Mouse (Mus musculus) limb, embryonic 15.5 days (tissue): ENCODE measurements at regions not wholly inside any gene's neighbourhood (a gene's known extent, or its start where the extent isn't known, plus 50 kb on each side); places are given as distances from the start of the nearest gene placed in this dataset.
"Not testable (repeated sequence)": the region's sequence is repeated elsewhere in the genome, so short reads cannot be mapped to it uniquely, and the experiment has no call there.

Experiments
- ATAC-seq: fragments of 200-750 bp; cut with Nextera tagmentation; 2 replicates; pipeline ENCODE4 v1.8.0; 2017; ENCODE audit warnings: low read depth, moderate TSS enrichment; ENCODE audit not compliant: insufficient number of reproducible peaks, low FRiP score, low TSS enrichment
- H3K27ac ChIP-seq: fragments of 300-500 bp; sonication (generic); 2 replicates; pipeline ENCODE4 v1.5.1; 2015; ENCODE audit warnings: moderate library complexity, mild to moderate bottlenecking, inconsistent platforms
- H3K27me3 ChIP-seq: fragments of 300-500 bp; sonication (generic); 2 replicates; pipeline ENCODE4 v1.6.1; 2015; ENCODE audit warnings: inconsistent platforms
- H3K36me3 ChIP-seq: fragments of 300-500 bp; sonication (generic); 2 replicates; pipeline ENCODE4 v1.6.1; 2015; ENCODE audit warnings: inconsistent platforms
- H3K4me1 ChIP-seq: fragments of 300-500 bp; sonication (generic); 2 replicates; pipeline ENCODE4 v1.6.1; 2015; ENCODE audit warnings: inconsistent platforms
- H3K4me2 ChIP-seq: fragments of 300-500 bp; sonication (generic); 2 replicates; pipeline ENCODE4 v1.6.1; 2015; ENCODE audit warnings: mild to moderate bottlenecking, inconsistent platforms
- H3K4me3 ChIP-seq: fragments of 300-500 bp; sonication (generic); 2 replicates; pipeline ENCODE4 v1.5.1; 2015; ENCODE audit warnings: mild to moderate bottlenecking, inconsistent platforms
- H3K9ac ChIP-seq: fragments of 300-500 bp; sonication (generic); 2 replicates; pipeline ENCODE4 v1.6.1; 2015; ENCODE audit warnings: inconsistent platforms
- H3K9me3 ChIP-seq: fragments of 300-500 bp; sonication (generic); 2 replicates; pipeline ENCODE4 v1.6.1; 2016; ENCODE audit warnings: inconsistent platforms
- WGBS: fragments of 180-500 bp; shearing (Covaris S2); methylation state at CpG from one replicate; pipeline ENCODE4 v1.1.7; 2015; 5-methylcytosine and 5-hydroxymethylcytosine counted together

DNA sequence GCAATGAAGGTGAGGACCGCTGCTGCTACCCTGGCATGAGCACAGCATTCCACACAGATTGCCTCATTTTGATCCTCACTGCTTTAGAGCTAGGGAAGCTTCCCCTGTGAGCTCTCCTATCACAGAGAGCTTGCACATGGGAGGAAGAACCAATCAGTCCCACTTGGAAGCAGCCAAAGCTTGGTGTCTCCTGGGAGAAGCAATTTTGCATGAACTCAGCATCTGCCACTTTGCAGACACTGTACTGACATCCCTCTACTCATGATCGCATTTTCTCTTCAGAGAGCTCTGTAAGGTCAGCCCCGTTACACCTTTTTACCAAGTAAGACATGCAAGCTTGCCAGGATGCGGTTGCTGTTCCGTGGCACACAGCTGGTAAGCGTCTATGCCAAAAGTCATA lies 455.9 kb upstream of the Sall1 start:
- H3K4me2 ChIP-seq = no peak overlapping the region
- no peaks in the 10 kb centered on the region for H3K9me3 ChIP-seq
- H3K9ac ChIP-seq = no peak overlapping the region
- no peaks in the 10 kb centered on the region for H3K36me3 ChIP-seq
- H3K4me1 ChIP-seq = 0 out of 2 replicates have a peak, but pooled peaks cover 8% of the 10 kb centered on the region
- H3K4me3 ChIP-seq = no peak overlapping the region
- no peak overlapping the region for H3K27ac ChIP-seq
- 72% methylated on average over 6 of the region's 6 CpGs for WGBS
- no peak for ATAC-seq
- H3K27me3 ChIP-seq = peaks cover 4% of the 10 kb centered on the region; the same call in 1 of the 2 replicates

GRCm38 (mm10) chr8:89498088-89498695 lies 454.2 kb upstream of the Sall1 start:
- H3K36me3 ChIP-seq = no peaks in the 10 kb centered on the region
- H3K27ac ChIP-seq = no peak overlapping the region
- 0 out of 2 replicates have a peak, but pooled peaks cover 8% of the 10 kb centered on the region for H3K4me1 ChIP-seq
- WGBS = 19% methylated on average over 6 of the region's 6 CpGs
- no peak for ATAC-seq
- no peak overlapping the region for H3K4me2 ChIP-seq
- peaks cover 4% of the 10 kb centered on the region; the same call in 1 of the 2 replicates for H3K27me3 ChIP-seq
- no peak overlapping the region for H3K9ac ChIP-seq
- H3K9me3 ChIP-seq = no peaks in the 10 kb centered on the region
- H3K4me3 ChIP-seq = no peak overlapping the region

DNA sequence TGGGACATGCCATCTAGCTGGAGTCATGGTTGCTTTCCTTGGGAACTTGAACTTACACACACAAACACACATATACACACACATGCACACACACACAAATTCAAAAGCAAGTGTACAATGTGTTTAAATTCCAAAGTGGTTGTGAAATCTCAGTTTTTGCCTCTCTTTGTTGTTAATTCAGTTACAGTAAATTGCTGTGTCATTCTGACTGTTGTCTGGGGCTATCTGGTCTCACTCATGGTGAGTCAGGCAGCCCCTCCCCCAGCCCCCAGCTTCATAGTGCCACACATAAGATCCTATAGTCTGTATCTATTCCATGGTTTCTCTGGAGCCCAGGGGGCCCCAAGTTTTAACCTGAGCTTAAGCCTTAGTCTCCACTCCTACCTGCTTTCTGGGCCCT lies 448.4 kb upstream of the Sall1 start:
- Histone ChIP-seq H3K27ac (no peak overlapping the region), H3K36me3 (no peaks in the 10 kb centered on the region), H3K4me3 (no peak overlapping the region), H3K4me2 (no peak overlapping the region), H3K27me3 (no peaks in the 10 kb centered on the region), H3K4me1 (no peaks in the 10 kb centered on the region), H3K9me3 (no peaks in the 10 kb centered on the region), H3K9ac (no peak overlapping the region)
- ATAC-seq = no peak

DNA sequence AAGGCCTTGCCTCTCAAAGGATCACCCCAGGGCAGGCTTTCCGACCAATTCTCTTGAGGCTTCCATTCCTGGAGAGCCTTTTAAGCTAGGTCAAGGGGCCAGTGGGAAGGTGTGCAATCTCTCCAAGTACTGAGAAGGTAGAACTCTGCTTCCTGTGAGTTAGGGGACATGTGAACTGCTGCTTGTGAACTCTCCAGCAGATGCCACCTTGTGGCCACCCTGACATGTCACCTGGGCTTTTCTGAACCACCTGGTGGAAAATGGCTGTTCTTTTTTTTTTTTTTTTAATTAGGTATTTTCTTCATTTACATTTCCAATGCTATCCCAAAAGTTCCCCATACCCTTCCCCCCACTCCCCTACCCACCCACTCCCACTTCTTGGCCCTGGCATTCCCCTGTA lies 438.5 kb upstream of the Sall1 start:
- H3K27ac ChIP-seq, H3K36me3 ChIP-seq, ATAC-seq, H3K4me1 ChIP-seq, H3K9ac ChIP-seq, H3K4me2 ChIP-seq, H3K27me3 ChIP-seq, H3K4me3 ChIP-seq, H3K9me3 ChIP-seq: not testable (repeated sequence)
- WGBS = 78% methylated on average over 1 of the region's 1 CpGs

DNA sequence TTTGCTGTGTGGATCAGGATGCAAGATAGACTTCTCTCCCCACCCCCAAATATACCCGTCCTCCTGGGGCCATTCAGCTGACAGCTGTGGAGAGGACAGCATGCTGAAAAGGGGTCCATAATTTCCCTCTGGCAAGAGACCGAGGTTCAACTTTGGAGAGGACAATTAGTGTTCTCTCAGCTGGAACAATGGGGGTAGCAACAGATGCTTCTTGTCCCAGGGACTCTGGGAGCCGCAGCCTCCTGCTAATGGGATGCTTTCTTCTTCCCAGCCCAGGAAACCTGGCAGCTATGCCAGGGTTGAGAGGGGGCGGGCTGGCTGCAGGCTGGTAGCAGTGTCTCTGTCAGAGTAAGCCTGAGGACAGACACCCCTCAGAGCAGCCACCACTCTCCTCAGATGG lies 433.0 kb upstream of the Sall1 start:
- Histone ChIP-seq H3K27me3 (peaks cover 4% of the 10 kb centered on the region; the same call in 1 of the 2 replicates), H3K36me3 (no peaks in the 10 kb centered on the region), H3K9ac (no peak overlapping the region), H3K9me3 (no peaks in the 10 kb centered on the region), H3K4me2 (no peak overlapping the region), H3K4me1 (no peaks in the 10 kb centered on the region), H3K27ac (no peak overlapping the region), H3K4me3 (no peak overlapping the region)
- WGBS = 56% methylated on average over 4 of the region's 4 CpGs
- ATAC-seq = no peak

DNA sequence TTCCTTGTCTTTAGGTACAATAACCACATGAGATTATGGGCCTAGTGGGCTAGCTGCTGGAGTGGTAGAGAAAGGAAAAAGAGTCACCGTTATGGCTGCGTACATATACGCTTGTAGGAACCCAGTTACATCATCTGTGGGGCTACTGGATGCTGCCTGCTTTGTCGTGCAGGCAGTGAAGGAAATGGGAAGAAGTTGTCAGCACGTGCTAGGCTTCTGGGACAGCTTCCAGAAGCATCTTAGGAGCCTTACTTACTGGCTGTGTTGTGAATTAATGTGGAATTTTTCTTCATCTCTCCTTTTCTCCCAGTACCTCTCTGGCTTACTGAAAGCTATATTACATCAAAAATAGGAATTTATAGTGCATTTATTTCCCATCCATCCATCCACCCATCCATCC lies 427.2 kb upstream of the Sall1 start:
- ATAC-seq = no peak
- Histone ChIP-seq H3K27me3 (peaks cover 4% of the 10 kb centered on the region; the same call in 1 of the 2 replicates), H3K4me1 (0 out of 2 replicates have a peak, but pooled peaks cover 2% of the 10 kb centered on the region), H3K9ac (no peak overlapping the region), H3K27ac (no peak overlapping the region), H3K36me3 (no peaks in the 10 kb centered on the region), H3K9me3 (no peaks in the 10 kb centered on the region), H3K4me3 (no peak overlapping the region), H3K4me2 (no peak overlapping the region)
- WGBS = 81% methylated on average over 5 of the region's 5 CpGs

DNA sequence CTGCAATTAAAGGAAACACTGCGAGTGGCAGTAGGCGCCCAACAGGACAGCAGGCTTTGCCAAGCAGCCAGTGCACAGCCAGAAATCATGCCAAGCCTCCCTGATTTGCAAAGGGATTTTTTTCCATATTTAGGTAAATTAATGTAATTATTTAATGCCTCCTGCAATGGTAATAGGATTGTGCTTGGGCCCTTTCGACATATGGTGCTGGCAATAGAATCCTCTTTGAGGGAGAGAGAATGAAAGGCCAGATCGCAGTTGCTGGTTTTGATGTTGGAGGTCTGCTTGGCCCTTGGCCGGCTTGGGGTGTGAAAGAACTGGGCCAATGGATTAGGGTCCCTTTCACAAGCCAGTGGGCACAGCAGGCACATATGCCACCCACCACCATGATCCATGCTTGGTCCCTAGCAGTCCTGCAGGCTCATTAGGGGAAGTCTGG lies 424.8 kb upstream of the Sall1 start:
- H3K27ac ChIP-seq = no peak overlapping the region
- no peaks in the 10 kb centered on the region for H3K36me3 ChIP-seq
- H3K9ac ChIP-seq = no peak overlapping the region
- WGBS = 62% methylated on average over 5 of the region's 5 CpGs
- no peak overlapping the region for H3K4me2 ChIP-seq
- no peaks in the 10 kb centered on the region for H3K9me3 ChIP-seq
- no peak overlapping the region for H3K4me3 ChIP-seq
- H3K4me1 ChIP-seq = 0 out of 2 replicates have a peak, but pooled peaks cover 2% of the 10 kb centered on the region
- H3K27me3 ChIP-seq = peaks cover under 1% of the 10 kb centered on the region; the same call in 1 of the 2 replicates
- no peak for ATAC-seq

- 0 out of 2 replicates have a peak, but pooled peaks cover 2% of the 10 kb centered on the region for H3K4me1 ChIP-seq
- H3K9ac ChIP-seq = no peak overlapping the region
- H3K27ac ChIP-seq = no peak overlapping the region
- no peak for ATAC-seq
- H3K4me3 ChIP-seq = no peak overlapping the region
- H3K9me3 ChIP-seq = no peaks in the 10 kb centered on the region
- H3K36me3 ChIP-seq = no peaks in the 10 kb centered on the region
- no peak overlapping the region for H3K4me2 ChIP-seq
- no peaks in the 10 kb centered on the region; the same call in none of the 2 replicates for H3K27me3 ChIP-seq
- 82% methylated on average over 13 of the region's 13 CpGs for WGBS
Measured at GRCm38 (mm10) chr8:89465211-89465753, 421.3 kb upstream of the Sall1 start.

GRCm38 (mm10) chr8:89456517-89456916 lies 412.6 kb upstream of the Sall1 start:
- Histone ChIP-seq H3K4me1 (peaks cover 18% of the 10 kb centered on the region), H3K27me3 (peaks cover 28% of the 10 kb centered on the region), H3K9me3 (no peaks in the 10 kb centered on the region), H3K4me2 (no peak overlapping the region), H3K36me3 (no peaks in the 10 kb centered on the region), H3K4me3 (no peak overlapping the region), H3K9ac (no peak overlapping the region), H3K27ac (no peak overlapping the region)
- 45% methylated on average over 4 of the region's 4 CpGs for WGBS
- no peak for ATAC-seq

- WGBS = 41% methylated on average over 5 of the region's 5 CpGs
- no peak overlapping the region for H3K4me2 ChIP-seq
- H3K36me3 ChIP-seq = no peaks in the 10 kb centered on the region
- ATAC-seq = no peak
- no peak overlapping the region for H3K4me3 ChIP-seq
- no peaks in the 10 kb centered on the region for H3K9me3 ChIP-seq
- no peak overlapping the region for H3K27ac ChIP-seq
- H3K4me1 ChIP-seq = peaks cover 18% of the 10 kb centered on the region
- no peak overlapping the region for H3K9ac ChIP-seq
- peaks cover 28% of the 10 kb centered on the region for H3K27me3 ChIP-seq
Measured at GRCm38 (mm10) chr8:89455731-89456130, 411.8 kb upstream of the Sall1 start.

DNA sequence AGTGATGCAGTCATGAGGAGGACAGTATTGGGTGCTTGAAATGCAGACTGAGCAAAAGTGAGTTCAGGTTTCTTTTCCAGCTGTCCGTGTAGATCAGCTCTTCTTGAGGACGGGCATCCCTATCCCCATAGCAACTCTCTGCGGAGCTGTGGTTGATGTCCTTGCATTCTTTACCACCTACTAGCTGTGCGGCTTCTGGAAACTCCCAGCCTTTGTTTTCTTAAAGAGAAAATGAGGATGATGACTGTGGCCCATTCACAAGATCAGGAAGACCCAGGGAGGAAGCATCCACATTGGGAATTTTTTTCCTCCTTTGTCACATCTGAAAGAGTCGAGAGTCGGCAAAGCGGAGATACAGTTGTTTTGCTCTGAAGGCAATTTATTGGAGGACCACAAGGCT lies 410.2 kb upstream of the Sall1 start:
- Histone ChIP-seq H3K27ac (no peak overlapping the region), H3K9ac (no peak overlapping the region), H3K4me1 (peaks cover 16% of the 10 kb centered on the region), H3K9me3 (no peaks in the 10 kb centered on the region), H3K4me3 (no peak overlapping the region), H3K27me3 (peaks cover 28% of the 10 kb centered on the region), H3K4me2 (no peak overlapping the region), H3K36me3 (no peaks in the 10 kb centered on the region)
- ATAC-seq = no peak
- WGBS = 47% methylated on average over 7 of the region's 7 CpGs

GRCm38 (mm10) chr8:89453724-89454123 lies 409.8 kb upstream of the Sall1 start:
- H3K36me3 ChIP-seq = no peaks in the 10 kb centered on the region
- H3K4me1 ChIP-seq = peaks cover 16% of the 10 kb centered on the region
- no peak overlapping the region for H3K27ac ChIP-seq
- no peak overlapping the region for H3K9ac ChIP-seq
- peaks cover 28% of the 10 kb centered on the region for H3K27me3 ChIP-seq
- ATAC-seq = no peak
- H3K4me3 ChIP-seq = no peak overlapping the region
- no peak overlapping the region for H3K4me2 ChIP-seq
- WGBS = 84% methylated on average over 2 of the region's 2 CpGs
- no peaks in the 10 kb centered on the region for H3K9me3 ChIP-seq
